Mouse (Mus musculus) thymus, postnatal 4 days (tissue): ENCODE results near the gene Slc6a17.

Experiments
- DNase-seq: peaks from one replicate; pipeline ENCODE4 v3.0.0; 2021

Gene Slc6a17

DNA sequence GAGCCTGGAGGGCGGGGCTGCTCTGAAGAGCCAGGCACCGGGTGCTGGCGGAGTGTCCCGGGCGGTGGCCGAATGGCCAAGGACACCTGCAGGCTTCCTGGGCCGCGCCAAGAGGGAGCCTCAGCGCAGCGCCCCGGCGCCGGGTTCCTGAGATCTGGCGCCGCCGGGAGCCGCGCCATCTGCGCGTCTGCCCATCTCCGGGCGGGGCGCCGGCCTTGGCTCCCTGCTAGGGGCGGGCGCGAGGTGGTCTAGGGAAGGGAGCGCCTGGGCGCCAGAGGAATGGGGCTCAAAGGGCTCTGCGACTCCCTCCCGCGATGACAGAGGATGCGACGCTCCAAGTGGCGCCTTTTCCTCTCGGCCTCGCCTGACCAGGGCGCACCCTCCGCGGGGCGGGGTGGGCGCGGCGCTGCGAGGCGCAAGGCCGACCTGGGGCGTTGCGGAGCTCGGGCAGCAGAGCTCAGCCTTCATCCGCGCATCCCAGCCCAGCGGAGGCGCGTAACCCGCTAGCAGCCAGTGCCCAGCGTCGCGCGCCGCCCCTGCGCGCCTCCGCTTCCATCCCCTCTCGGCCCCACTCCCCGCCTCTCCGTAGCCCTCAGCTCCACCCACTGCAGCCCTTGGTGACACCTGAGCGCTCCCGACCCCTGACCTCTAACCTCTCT lies 57.9 kb downstream of the Slc6a17 start:
- peak; percentile 23 for DNase-seq

DNA sequence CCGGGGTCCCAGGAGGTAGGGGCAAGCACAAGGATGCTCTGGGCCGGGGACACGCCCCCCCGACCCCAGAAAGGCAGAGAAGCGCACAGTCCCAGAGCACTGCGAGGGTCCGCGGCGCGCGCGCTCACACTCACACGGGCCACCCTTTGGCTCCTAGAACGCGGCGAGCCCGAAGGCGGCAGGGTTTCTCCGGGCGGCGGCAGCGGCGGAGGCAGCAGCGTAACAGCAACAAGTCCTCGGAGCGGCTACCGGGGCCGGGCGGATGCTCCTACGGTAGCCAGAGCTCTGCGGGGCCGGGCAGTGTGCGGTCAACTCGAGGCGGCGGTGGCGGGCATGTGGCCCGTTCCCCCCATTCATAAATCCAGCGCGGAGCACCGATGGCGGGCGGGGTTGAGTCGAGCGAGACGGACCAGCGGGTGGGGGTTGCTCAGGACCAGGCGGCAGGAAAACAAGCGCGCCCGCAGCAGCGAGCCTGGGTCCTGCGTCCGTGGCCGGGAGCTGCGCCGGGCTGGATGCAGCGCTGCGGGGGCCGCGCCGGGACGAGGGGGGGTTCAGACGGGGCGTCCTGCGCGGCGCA lies 58.5 kb downstream of the Slc6a17 start, which contains the start of gene Kcnc4:
Gene Kcnc4, minus strand, starts transcription at position 357 of the 577 bp plus-strand sequence.
- peak; percentile 32 for DNase-seq

DNA sequence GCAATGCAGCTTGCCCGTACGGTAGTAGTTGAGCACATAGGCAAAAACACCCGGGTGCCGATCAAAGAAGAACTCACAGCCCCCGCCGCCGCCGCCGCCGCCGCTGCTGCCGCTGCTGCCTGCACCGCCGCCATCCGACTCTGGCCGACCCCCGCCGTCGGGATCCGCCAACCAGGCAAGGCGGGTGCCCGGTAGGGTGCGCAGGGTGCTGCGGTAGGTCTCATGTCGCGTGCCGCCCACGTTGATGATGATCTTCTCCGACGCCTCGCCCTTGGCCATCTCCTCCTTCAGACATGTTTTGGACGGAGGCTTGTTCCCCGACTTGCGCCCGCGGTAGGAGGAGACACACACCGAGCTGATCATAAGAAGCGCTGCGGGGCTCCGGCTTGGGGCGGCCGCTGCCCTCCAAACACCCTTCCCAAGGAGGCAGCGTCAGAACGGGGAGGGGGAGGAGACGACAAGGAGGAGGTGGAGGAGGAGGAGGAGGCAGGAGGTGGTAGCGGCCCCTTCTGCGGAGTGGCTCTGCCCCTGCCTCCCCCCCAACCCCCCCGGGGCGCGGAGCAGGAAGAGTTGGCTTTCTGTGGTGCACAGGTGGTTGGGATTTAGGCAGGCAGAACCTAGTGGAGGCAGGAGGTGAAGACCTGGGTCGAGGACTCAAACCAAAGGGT lies 59.2 kb downstream of the Slc6a17 start:
- DNase-seq: peak; percentile 65

- DNase-seq: peak; percentile 12
Observed at GRCm38 (mm10) chr3:107458104-107458503, 59.7 kb downstream of the Slc6a17 start.

- DNase-seq: no peak
Observed at GRCm38 (mm10) chr3:107454280-107454679, 63.5 kb downstream of the Slc6a17 start.

DNA sequence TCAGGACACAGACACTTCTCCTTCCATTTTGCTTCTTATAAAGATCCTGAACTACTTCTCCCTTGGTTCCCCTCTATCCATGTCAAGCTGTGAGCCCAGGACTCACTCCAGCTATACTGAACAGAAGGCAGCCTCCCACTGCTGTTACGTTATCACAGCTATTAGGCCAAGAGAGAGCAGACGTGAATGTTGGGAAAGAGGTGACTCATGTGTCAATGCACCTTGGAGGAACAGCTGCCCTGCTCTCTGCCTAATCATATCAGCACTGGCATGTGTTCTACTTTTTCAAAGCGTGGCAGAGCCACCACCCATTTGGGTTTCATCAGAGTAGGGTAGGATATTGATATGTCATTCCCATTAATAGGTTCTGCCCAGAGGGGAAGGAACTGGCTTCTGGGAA lies 71.0 kb downstream of the Slc6a17 start:
- no peak for DNase-seq

DNA sequence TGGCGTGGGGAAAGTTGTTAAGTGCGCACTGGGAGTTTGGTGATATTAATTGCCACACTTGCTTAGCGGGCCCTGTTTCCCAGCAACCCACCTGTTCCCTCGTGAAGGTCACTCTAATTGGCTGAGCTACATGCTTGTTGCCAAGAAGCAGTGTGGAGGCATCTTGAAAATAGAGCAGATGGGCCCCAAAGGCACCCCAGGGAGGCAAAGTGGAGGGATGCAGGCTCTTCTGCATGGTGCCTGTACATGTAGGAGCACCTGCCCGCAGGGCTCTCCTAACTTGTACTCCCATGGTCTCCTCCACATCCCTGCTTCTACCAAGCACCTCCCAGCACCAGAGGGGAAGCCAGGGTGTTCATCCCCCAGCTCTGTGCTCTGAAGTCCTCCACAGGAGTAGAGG lies 74.0 kb downstream of the Slc6a17 start:
- DNase-seq: no peak

- no peak for DNase-seq
Observed at GRCm38 (mm10) chr3:107442191-107442590, 75.6 kb downstream of the Slc6a17 start.

DNA sequence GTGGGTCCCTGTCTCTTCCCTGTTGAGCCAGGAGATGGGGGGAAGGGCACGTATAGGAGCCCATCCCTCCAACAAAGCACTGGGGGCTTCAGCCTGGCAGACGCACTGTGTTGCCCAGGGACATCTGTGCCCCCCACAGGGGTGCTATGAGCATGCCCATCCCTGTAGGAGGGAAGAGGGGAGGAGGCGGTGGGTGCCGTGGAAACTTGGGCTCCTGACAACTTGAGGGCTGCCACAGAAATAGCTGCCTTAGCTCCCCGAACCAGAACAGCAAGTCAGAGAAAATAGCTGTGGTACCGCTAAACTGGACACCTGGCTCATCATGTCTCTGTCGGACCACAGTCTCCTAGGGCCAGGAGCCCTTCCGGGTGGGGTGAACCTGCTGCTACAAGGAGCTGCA lies 76.5 kb downstream of the Slc6a17 start:
- DNase-seq: no peak

- no peak for DNase-seq
Observed at GRCm38 (mm10) chr3:107439280-107439679, 78.5 kb downstream of the Slc6a17 start.

- DNase-seq: no peak
Observed at GRCm38 (mm10) chr3:107437666-107438065, 80.2 kb downstream of the Slc6a17 start.

DNA sequence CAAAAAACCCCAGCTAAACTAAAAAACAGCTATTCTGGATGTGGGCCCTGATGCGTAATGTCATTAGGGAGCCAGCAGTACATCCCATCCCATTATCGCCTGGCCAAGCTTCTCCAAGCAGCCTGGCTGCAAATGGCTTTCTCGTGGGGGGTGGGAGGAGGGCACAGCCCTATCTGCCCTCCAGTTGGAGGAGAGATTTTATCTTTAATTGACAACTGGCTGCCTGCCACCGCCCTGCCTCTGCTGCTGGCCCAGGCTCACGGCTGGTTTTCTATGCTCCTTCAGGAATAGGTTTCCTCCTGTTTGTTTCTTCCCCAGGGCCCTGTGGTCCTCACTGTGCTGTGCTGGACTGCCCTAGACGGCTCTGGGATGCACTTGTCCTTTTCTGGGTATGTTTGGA lies 81.4 kb downstream of the Slc6a17 start:
- DNase-seq: no peak

GRCm38 (mm10) chr3:107433614-107434013 lies 84.2 kb downstream of the Slc6a17 start:
- DNase-seq: no peak

DNA sequence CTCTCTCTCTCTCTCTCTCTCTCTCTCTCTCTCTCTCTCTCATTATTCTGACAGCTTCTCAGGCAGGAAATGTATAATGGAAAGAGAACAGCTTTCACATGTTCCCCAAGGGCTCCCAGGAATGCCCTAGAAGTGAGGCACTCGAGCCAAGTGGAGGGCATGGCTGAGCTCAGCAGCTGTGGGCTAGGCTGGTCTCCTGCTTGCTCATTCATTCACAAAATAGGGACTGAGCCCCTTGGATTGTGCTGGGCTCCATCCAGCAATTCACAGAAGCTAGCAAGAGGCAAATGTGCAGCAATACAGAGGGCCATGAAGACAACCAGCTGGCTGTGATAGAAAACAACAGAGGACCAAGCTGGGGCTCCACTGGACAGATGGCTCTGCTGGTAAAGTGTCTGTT lies 86.5 kb downstream of the Slc6a17 start:
- DNase-seq: no peak

- DNase-seq: no peak
Observed at GRCm38 (mm10) chr3:107424258-107425041, 93.4 kb downstream of the Slc6a17 start.

DNA sequence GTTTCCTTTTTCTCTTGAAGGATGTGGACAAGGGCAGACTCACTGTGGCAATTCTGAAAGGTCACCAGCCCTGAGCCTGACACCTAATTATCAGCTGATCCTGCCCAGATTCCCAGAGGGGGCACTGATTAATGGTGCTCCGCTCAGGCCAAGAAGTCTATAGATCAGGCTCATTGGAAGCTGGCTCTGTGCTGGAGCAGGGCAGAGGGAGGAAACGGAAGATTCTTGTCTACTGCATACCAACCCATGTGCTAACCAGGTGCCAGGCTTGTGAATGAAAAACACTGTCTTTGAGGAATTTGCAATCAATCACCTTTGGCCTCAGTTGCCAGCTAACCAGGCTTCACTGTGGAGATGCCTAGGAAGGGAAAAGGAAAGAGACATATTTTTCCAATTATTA lies 97.7 kb downstream of the Slc6a17 start:
- no peak for DNase-seq
